Mouse (Mus musculus) A20 (cell line): Measurements from ENCODE around the gene Chmp6.

Source experiments
- DNase-seq: peaks from one replicate; pipeline ENCODE4 v3.0.0-alpha.2; 2011; ENCODE audit warnings: low read depth, low spot score

The Chmp6 gene

DNA sequence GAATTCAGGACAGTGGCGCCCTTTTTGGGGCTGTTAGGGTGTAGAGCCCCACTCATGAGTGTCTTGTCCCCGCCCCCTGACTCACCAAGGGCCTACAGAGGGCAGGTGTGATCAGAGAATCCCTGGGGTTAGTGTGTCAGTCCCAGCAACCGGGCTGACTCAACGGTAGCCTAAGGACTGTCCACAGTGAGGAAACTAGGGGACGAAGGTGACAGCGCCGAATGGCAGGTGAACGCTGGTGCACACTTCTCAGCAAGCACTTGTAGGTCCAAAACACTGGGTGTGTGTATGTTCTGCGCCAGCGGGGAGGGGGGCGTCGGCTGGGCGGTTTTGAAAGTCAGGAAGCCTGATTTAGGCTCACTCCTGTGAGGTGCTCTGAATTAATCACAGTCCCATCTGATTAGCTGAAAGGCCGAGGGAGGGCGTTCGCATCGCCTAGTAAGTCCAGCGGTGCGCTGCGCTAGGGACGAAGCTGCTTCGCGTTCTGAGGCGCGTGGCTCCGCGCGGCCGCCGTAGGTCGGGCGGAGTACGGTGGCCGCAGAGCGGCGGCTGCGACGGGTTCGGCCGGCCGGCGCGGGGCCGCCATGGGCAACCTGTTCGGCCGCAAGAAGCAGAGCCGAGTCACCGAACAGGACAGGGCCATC, at the start of gene Chmp6:
Chmp6 (plus strand) TSS at position 151 of the 644 bp plus-strand sequence.
- peak; percentile 92 for DNase-seq

- no peak for DNase-seq
Observed at GRCm38 (mm10) chr11:119866837-119867236, 46.4 kb upstream of the Chmp6 start.

DNA sequence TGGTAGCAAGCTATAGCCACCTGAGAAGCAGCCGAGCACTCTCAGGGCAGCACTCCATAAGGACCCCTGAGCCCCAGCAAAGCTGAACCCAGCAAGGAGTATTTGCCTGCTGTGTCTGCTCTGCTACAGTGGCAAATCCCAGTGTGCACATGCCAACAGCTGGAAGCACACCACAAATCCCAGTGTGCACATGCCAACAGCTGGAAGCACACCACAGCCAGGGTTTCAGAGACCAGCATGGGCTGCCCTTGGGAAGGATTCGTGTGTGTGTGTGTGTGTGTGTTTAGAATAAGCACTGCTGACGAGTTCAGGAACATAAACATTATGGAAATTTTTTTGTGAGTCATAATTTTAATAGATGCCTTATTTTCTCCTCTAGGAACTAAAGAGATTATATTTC, 45.1 kb upstream of the Chmp6 start:
- no peak for DNase-seq

- no peak for DNase-seq
Observed at GRCm38 (mm10) chr11:119868556-119868955, 44.7 kb upstream of the Chmp6 start.

GRCm38 (mm10) chr11:119871141-119871540, 42.1 kb upstream of the Chmp6 start:
- DNase-seq: no peak

- DNase-seq: no peak
Observed at GRCm38 (mm10) chr11:119873643-119874042, 39.6 kb upstream of the Chmp6 start.

- no peak for DNase-seq
Observed at GRCm38 (mm10) chr11:119874841-119875240, 38.4 kb upstream of the Chmp6 start.

GRCm38 (mm10) chr11:119875685-119876084, 37.6 kb upstream of the Chmp6 start:
- DNase-seq: no peak

GRCm38 (mm10) chr11:119877124-119877523, 36.1 kb upstream of the Chmp6 start:
- DNase-seq: no peak

DNA sequence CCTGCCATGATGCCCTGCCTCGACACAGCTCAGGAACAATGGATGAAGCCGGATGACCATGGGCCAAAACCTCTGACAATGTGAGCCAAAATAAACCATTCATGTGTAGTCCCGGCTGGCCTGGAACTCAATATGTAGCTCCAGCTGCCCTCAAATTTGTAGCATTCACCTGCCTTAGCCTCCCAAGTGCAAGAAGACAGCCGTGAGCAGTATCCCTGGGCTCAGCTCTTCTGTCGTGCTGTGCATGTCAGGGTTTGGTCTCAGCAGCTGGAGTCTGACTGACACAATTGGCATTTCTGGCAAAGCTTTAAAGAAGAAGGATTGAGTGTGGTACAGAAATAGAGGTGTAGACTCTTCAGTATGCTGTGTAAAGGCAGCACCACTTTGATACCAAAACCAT, 33.7 kb upstream of the Chmp6 start:
- DNase-seq: no peak

GRCm38 (mm10) chr11:119883646-119884045, 29.6 kb upstream of the Chmp6 start:
- DNase-seq: no peak

- no peak for DNase-seq
Observed at GRCm38 (mm10) chr11:119889966-119890365, 23.3 kb upstream of the Chmp6 start.

DNA sequence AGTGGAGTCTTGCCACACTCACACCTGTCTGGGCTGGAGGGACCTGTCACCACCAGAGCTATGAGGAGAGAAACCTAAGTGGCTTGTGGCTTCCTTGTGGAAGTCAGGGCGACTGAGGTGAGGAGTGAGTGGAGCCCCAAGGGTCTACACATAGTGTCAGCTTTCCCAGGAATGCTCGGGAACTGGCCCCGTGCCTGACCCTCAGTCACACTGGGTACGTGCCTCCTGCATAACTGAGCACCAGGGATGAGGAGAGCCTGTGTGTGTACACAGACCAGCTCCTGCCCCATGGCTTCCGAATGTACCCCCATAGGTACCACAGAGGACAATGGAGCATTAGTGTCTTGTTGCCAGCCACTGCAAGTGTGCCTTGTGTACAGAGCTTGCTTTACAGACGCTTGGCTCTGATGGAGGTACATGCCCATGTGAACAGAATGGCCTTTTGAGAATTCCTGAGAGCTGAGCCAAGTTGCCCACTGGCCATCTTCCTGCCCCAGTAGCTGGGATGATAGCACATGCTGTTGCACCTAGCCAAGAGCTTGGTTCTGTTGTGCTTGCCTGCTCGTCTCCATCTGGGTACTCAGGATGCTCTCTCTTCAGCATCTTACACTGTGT, 21.5 kb upstream of the Chmp6 start:
- no peak for DNase-seq

DNA sequence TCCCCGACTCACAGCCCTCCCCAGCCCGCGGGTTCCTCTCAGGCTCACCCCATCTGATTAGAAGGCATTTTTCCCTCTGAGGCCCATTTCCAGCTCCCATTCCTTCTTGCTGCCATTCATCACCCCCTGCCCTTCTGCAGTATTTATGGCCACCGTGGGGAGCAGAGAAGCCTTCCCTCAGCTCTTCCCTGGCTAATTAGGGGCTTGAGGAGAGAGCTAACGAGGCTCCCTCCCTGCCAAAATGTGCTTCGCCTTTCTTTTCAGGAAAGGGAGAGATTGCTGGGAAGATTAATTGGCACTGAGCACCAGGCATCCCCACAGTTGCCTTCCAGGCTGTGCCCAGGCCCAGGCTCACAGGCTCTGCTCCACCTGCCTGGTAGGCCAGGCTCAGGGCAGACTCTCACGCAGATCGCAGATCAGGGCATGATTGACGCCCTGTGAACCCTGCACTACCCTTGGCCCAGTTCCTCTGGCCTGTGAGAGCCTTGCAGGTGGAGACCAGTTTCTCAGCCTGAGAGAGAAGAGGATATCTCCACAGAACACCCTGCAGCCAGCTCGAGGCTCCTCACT, 19.5 kb upstream of the Chmp6 start:
- no peak for DNase-seq

- no peak for DNase-seq
Observed at GRCm38 (mm10) chr11:119894634-119895033, 18.6 kb upstream of the Chmp6 start.

GRCm38 (mm10) chr11:119897041-119897440, 16.2 kb upstream of the Chmp6 start:
- no peak for DNase-seq

DNA sequence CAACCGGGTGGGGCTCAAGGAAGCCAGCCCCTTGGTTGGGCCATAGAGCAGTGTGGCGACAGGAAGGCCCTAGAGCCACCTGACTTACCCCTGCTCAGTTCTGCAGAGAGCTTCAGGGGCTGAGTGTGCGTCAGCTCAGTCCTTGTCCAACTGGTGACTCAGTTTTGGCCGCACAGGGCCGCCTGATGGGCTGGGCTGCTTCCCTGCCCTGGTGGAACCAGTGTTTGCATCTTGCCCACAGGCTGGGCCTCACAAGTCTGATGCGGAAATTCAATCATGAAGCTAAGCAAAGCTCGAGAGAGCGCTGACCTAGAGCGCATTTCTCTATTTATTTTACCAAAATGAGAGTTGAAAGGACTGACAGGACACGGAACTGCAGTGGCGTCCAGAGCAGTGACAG, 14.3 kb upstream of the Chmp6 start:
- DNase-seq: no peak

DNA sequence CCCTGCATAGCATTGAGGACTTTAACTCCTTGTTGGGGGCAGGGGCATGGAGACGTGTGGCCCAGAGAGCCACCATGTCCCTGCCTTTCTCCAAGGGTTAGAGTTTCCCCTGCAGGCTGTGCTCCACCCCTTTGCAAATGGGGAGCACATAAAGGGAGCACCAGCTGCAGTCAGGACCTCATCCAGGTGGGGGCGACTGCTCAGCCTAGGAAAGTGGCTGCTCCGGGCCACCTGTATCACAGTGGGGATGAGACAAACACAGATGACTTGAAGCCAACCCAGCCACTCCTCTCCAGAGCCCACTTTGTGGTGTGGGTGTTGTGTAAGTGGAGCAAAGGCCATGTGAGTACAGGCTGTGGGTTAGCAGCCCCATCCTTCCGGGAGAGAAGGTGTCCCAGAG, 12.1 kb upstream of the Chmp6 start:
- DNase-seq: no peak

- no peak for DNase-seq
Observed at GRCm38 (mm10) chr11:119902891-119903290, 10.3 kb upstream of the Chmp6 start.

DNA sequence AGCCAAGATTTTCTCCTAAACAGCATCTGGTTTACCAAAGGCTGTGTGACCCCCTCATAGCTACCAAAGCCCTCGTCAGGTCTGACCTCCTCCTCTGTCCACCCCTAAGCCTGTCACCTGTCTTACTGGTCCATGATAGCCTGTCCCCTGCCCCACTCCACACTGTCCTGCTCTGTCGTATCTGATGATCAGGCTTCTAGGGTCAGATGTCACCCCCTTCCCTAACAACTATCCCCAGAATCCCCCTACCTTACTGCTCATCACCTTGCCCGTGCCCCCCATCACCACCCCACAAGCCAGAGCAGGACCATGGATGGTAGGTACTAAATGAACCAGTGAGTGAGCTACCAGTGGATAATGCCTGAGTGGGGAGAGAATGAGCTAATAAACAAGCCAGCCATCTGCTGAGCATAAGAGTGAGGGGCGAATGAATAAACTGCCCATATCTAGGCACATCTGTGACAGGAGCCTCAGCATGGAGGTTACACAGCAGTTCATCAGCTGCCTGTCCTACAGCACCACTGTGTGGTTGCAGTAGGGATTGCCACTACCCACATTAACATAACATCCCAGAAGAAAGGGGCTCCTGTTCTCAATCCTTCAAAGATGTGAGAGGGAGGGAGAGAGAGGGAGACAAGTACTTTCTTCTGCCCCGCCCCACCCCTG, 8.5 kb upstream of the Chmp6 start:
- peak; percentile 69 for DNase-seq

GRCm38 (mm10) chr11:119905794-119906193, 7.4 kb upstream of the Chmp6 start:
- DNase-seq: no peak

GRCm38 (mm10) chr11:119907006-119907650, 6.1 kb upstream of the Chmp6 start:
- no peak for DNase-seq
